Mouse (Mus musculus) CH12.LX (cell line): Measurements from ENCODE around the gene Dppa5a. TPM values are rescaled to one million over a fixed set of nuclear protein-coding genes. Genes with fewer than 3 reads are reported as not detected.

Experiments used
- DNase-seq: peaks from one replicate; pipeline ENCODE4 v3.0.0-alpha.2; 2013; ENCODE audit errors: extremely low read depth
- H3K27ac ChIP-seq: 2 replicates; pipeline ENCODE4 v1.5.1; 2012; ENCODE audit warnings: low read depth, mild to moderate bottlenecking, control low read depth, moderate library complexity; ENCODE audit not compliant: insufficient read depth
- H3K27me3 ChIP-seq: replicated peaks from 2 replicates; pipeline ENCODE3; 2012; ENCODE audit warnings: inconsistent platforms
- H3K36me3 ChIP-seq, 2 experiments: replicated peaks in 1 of 2; 2 replicates each; pipeline versions ENCODE3 to v1.6.1; 2012; ENCODE audit warnings: inconsistent platforms in 1 of 2, low read length in 1 of 2, mild to moderate bottlenecking in 1 of 2, mixed read lengths in 1 of 2, moderate library complexity in 1 of 2; ENCODE audit not compliant: control insufficient read depth in 1 of 2, insufficient read depth in 1 of 2
- H3K4me1 ChIP-seq, 2 experiments: 2 replicates each; pipeline ENCODE4 v1.6.1; 2012; ENCODE audit warnings: inconsistent platforms in 1 of 2, moderate library complexity in 1 of 2; ENCODE audit not compliant: insufficient read depth in 2 of 2, control insufficient read depth in 1 of 2
- H3K4me2 ChIP-seq: 2 replicates; pipeline ENCODE4 v1.6.1; 2012; ENCODE audit warnings: low read depth, mild to moderate bottlenecking, control low read depth; ENCODE audit not compliant: poor library complexity, insufficient read depth, severe bottlenecking
- H3K4me3 ChIP-seq, 3 experiments: fragments of 150-350 bp in 1 of 3; sonication (generic) in 1 of 3; replicated peaks in 1 of 3; 2 replicates each; pipeline versions ENCODE3 to v1.5.1; 2011 to 2012; ENCODE audit warnings: low read depth in 2 of 3, low read length in 2 of 3, mild to moderate bottlenecking in 2 of 3, moderate library complexity in 2 of 3, control low read depth in 1 of 3, improper control_type of control experiment in 1 of 3, inconsistent platforms in 1 of 3, mixed read lengths in 1 of 3; ENCODE audit not compliant: poor library complexity in 1 of 3
- H3K79me2 ChIP-seq: replicated peaks from 2 replicates; pipeline ENCODE4 v1.6.1; 2012; ENCODE audit warnings: mild to moderate bottlenecking, moderate library complexity; ENCODE audit not compliant: control insufficient read depth, poor library complexity, insufficient read depth, severe bottlenecking; ENCODE audit errors: extremely low read depth
- H3K9ac ChIP-seq: 2 replicates; pipeline ENCODE4 v1.6.1; 2012; ENCODE audit warnings: low read depth, mild to moderate bottlenecking, control low read depth, moderate library complexity; ENCODE audit not compliant: insufficient read depth
- H3K9me3 ChIP-seq: replicated peaks from 2 replicates; pipeline ENCODE3; 2012; ENCODE audit warnings: low read length, inconsistent platforms, mixed read lengths
- BHLHE40 ChIP-seq: IDR thresholded peaks from 2 replicates; pipeline ENCODE4 v1.6.1; 2011; ENCODE audit warnings: mild to moderate bottlenecking, low read depth, low read length, improper control_type of control experiment
- CHD1 ChIP-seq: IDR thresholded peaks from 2 replicates; pipeline ENCODE4 v1.6.1; 2012; ENCODE audit warnings: low read depth, low read length, improper control_type of control experiment, inconsistent platforms
- CHD2 ChIP-seq: IDR thresholded peaks from 2 replicates; pipeline ENCODE4 v1.6.1; 2011; ENCODE audit warnings: low read length, improper control_type of control experiment
- CTCF ChIP-seq, 2 experiments: IDR thresholded peaks in 1 of 2; conservative IDR thresholded peaks in 1 of 2; 2 replicates each; pipeline ENCODE4 v1.5.1; 2011 to 2012; ENCODE audit warnings: low read depth in 2 of 2, low read length in 2 of 2, improper control_type of control experiment in 1 of 2, inconsistent platforms in 1 of 2, mild to moderate bottlenecking in 1 of 2, moderate library complexity in 1 of 2
- IRF4 ChIP-seq: IDR thresholded peaks from 2 replicates; pipeline ENCODE4 v1.6.1; 2014; ENCODE audit warnings: low read depth, mild to moderate bottlenecking, inconsistent platforms, low read length, improper control_type of control experiment
- JUND ChIP-seq: conservative IDR thresholded peaks from 2 replicates; pipeline ENCODE4 v1.6.1; 2011; ENCODE audit warnings: low read depth, low read length, improper control_type of control experiment
- KAT2A ChIP-seq: IDR thresholded peaks from 2 replicates; pipeline ENCODE4 v1.6.1; 2012; ENCODE audit warnings: low read length, improper control_type of control experiment, inconsistent platforms; ENCODE audit not compliant: insufficient replicate concordance
- MAFK ChIP-seq: IDR thresholded peaks from 2 replicates; pipeline ENCODE4 v1.6.1; 2011; ENCODE audit warnings: low read length, improper control_type of control experiment; ENCODE audit not compliant: insufficient replicate concordance
- MAX ChIP-seq: IDR thresholded peaks from 2 replicates; pipeline ENCODE4 v1.6.1; 2011; ENCODE audit warnings: low read length, improper control_type of control experiment
- MAZ ChIP-seq: IDR thresholded peaks from 2 replicates; pipeline ENCODE4 v1.6.1; 2012; ENCODE audit warnings: low read depth, mild to moderate bottlenecking, inconsistent platforms, low read length, improper control_type of control experiment, moderate library complexity
- MEF2A ChIP-seq: IDR thresholded peaks from 2 replicates; pipeline ENCODE4 v1.6.1; 2014; ENCODE audit warnings: low read depth, mild to moderate bottlenecking, inconsistent platforms, low read length, improper control_type of control experiment, borderline replicate concordance
- MXI1 ChIP-seq: IDR thresholded peaks from 2 replicates; pipeline ENCODE4 v1.6.1; 2011; ENCODE audit warnings: mild to moderate bottlenecking, low read depth, low read length, improper control_type of control experiment
- MYC ChIP-seq: IDR thresholded peaks from 2 replicates; pipeline ENCODE4 v1.6.1; 2011; ENCODE audit warnings: low read depth, mild to moderate bottlenecking, improper control_type of control experiment, low read length
- NELFE ChIP-seq: IDR thresholded peaks from 2 replicates; pipeline ENCODE4 v1.6.1; 2011; ENCODE audit warnings: low read depth, low read length, improper control_type of control experiment
- POLR2A ChIP-seq: IDR thresholded peaks from 2 replicates; pipeline ENCODE4 v1.6.1; 2011; ENCODE audit warnings: low read depth, mild to moderate bottlenecking, improper control_type of control experiment, low read length
- POLR2AphosphoS2 ChIP-seq: IDR thresholded peaks from 2 replicates; pipeline ENCODE4 v1.6.1; 2011; ENCODE audit warnings: low read depth, low read length, improper control_type of control experiment
- RCOR1 ChIP-seq: conservative IDR thresholded peaks from 2 replicates; pipeline ENCODE4 v1.6.1; 2012; ENCODE audit warnings: low read depth, mild to moderate bottlenecking, inconsistent platforms, low read length, improper control_type of control experiment
- SIN3A ChIP-seq: IDR thresholded peaks from 2 replicates; pipeline ENCODE4 v1.6.1; 2012; ENCODE audit warnings: low read length, improper control_type of control experiment, inconsistent platforms
- TBP ChIP-seq: conservative IDR thresholded peaks from 2 replicates; pipeline ENCODE4 v1.6.1; 2011; ENCODE audit warnings: low read depth, low read length, improper control_type of control experiment
- UBTF ChIP-seq: IDR thresholded peaks from 2 replicates; pipeline ENCODE4 v1.6.1; 2012; ENCODE audit warnings: low read depth, mild to moderate bottlenecking, inconsistent platforms, low read length, improper control_type of control experiment, moderate library complexity
- ZKSCAN1 ChIP-seq: IDR thresholded peaks from 2 replicates; pipeline ENCODE4 v1.6.1; 2012; ENCODE audit warnings: low read depth, inconsistent platforms, low read length, improper control_type of control experiment, borderline replicate concordance
- dilution Hi-C: fragments of 300-500 bp; cut with MboI; formaldehyde crosslinking; loops from 2 replicates; pipeline ENCODE4 v1.14.3; 2020; ENCODE audit warnings: low sequenced_read_pairs; ENCODE audit not compliant: extremely low pct_unique_long_range_greater_than_20kb, extremely low pct_ligation_motif_present
- in situ Hi-C: fragments of 300-500 bp; cut with MboI; formaldehyde crosslinking; loops from 3 replicates; pipeline ENCODE4 v1.14.3; 2019; ENCODE audit warnings: low sequenced_read_pairs, low pct_ligation_motif_present, low pct_unique_long_range_greater_than_20kb, mixed read lengths
- polyA plus RNA-seq: library from polyadenylated mRNA; unstranded; fragments of >175 nt; gene quantifications from 2 replicates; pipeline ENCODE4 v1.2.1, GENCODE M21; 2012; ENCODE audit warnings: low read depth; ENCODE audit not compliant: insufficient read length
- total RNA-seq, 2 experiments: library from RNA; depleted of rRNA; stranded (reverse); fragments of 300-350 nt in 1 of 2; fragments of >200 nt in 1 of 2; gene quantifications; 2 replicates each; pipeline ENCODE4 v1.2.3; 2012 to 2014

The Dppa5a gene
- total and polyA plus RNA-seq, 3 experiments = not detected

DNA sequence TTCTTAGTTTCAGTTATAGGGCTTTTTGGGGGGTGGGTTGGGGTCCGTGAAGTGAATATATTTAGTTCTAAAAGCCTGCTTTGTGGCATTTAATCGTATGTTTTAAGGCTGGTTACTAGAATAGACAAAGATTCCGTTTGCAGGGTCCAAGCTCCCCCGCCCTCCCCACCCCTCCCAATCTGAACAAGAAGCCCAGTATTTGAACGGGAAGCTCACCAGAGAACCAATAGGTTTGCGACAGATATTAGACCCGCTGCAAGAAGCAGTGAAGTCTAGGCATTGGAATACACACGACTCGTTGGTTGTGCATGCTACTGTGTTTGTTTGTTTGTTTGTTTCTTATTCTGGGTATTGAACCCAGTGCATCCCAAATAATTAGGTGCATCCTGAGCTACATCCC lies 28.5 kb upstream of the Dppa5a start:
- Histone ChIP-seq H3K27me3 (peaks cover 5% of the 10 kb centered on the region), H3K4me2 (no peak overlapping the region), H3K4me3 (no peak overlapping the region), H3K36me3 (no peaks in the 10 kb centered on the region), H3K9ac (no peak overlapping the region), H3K79me2 (no peaks in the 10 kb centered on the region), H3K9me3 (peaks cover 5% of the 10 kb centered on the region), H3K4me1 (no peaks in the 10 kb centered on the region), H3K27ac (no peak overlapping the region)
- in situ Hi-C loops = no loop called here
- DNase-seq = no peak
- TF ChIP-seq TBP (no peak), RCOR1 (no peak), MXI1 (no peak), JUND (no peak), KAT2A (no peak), BHLHE40 (no peak), IRF4 (no peak), POLR2A (no peak), CHD2 (no peak), ZKSCAN1 (no peak), MAX (no peak), NELFE (no peak), POLR2AphosphoS2 (no peak), UBTF (no peak), CHD1 (no peak), SIN3A (no peak)
- dilution Hi-C loops = no loop called here

DNA sequence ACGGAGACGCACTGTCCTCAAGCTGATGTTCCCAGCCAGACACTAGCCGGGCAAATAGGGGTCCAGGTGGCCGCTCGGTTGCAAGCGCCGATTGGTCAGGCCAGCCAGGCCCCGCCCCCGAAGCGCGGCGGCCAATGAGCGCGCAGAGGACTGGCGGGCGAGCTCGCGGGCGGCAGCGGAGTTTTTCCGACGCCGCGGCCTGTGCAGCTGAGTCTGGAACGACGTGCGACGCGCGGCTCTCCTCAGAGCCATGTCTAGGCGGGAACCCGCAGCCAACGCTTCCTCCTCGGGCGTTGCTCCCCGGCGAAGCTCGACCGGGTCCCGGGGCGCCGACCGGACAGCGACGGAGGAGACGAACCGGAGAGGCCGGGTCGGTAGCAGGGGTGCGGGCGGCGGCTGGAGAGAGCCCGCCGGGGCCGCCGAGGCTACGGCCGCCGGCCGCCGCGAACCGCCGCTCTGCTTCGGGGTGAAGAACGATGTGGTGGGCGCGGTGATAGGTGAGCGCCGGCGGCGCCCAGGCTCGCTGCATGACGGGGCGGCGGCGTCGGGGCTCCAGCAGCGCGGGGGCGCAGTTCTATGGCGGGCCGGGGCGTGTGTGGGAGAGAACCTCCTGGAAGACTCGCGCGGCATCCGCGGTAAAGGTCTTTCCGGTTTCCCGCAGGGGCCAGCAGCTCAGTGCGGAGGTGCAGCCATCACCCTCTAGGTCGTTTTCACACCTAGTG lies 27.8 kb upstream of the Dppa5a start, which contains the start of gene Ddx43:
Ddx43 (plus strand) TSS at position 148 of the 722 bp plus-strand sequence.
- TF ChIP-seq MEF2A (no peak), KAT2A (no peak), MYC (no peak), IRF4 (no peak), CTCF (conservative IDR thresholded peaks at IDR 0.05 in 1 of 2, IDR thresholded peaks at IDR 0.05 in 1 of 2; ENCODE audit: low read depth in 2 of 2, low read length in 2 of 2) (no peak), MAFK (no peak), MAX (no peak), MAZ (no peak)
- H3K79me2 ChIP-seq = no peaks in the 10 kb centered on the region
- H3K27ac ChIP-seq = no peak within 1 kb of the TSS
- no peak for DNase-seq
- no peak within 1 kb of the TSS for H3K4me2 ChIP-seq
- H3K27me3 ChIP-seq = peaks cover 10% of the 10 kb centered on the region
- no peak within 1 kb of the TSS for H3K4me3 ChIP-seq
- in situ Hi-C loops (no loop called here), dilution Hi-C loops (no loop called here)
- no peak within 1 kb of the TSS for H3K9ac ChIP-seq
- H3K9me3 ChIP-seq = peaks cover 5% of the 10 kb centered on the region
- H3K4me1 ChIP-seq = no peaks in the 10 kb centered on the region
- H3K36me3 ChIP-seq = no peaks in the 10 kb centered on the region
